Mouse (Mus musculus) brain, adult 2 months (tissue): ENCODE data around the gene Nipal4.
A peak's percentile ranks its signal among the peaks of the same experiment; 100 is the strongest.
"Not testable (repeated sequence)": the region's sequence is repeated elsewhere in the genome, so short reads cannot be mapped to it uniquely, and the experiment has no call there.

Source experiments
- DNase-seq: peaks from one replicate; pipeline ENCODE4 v3.0.0; 2011; ENCODE audit warnings: low read depth, low spot score

Gene Nipal4

DNA sequence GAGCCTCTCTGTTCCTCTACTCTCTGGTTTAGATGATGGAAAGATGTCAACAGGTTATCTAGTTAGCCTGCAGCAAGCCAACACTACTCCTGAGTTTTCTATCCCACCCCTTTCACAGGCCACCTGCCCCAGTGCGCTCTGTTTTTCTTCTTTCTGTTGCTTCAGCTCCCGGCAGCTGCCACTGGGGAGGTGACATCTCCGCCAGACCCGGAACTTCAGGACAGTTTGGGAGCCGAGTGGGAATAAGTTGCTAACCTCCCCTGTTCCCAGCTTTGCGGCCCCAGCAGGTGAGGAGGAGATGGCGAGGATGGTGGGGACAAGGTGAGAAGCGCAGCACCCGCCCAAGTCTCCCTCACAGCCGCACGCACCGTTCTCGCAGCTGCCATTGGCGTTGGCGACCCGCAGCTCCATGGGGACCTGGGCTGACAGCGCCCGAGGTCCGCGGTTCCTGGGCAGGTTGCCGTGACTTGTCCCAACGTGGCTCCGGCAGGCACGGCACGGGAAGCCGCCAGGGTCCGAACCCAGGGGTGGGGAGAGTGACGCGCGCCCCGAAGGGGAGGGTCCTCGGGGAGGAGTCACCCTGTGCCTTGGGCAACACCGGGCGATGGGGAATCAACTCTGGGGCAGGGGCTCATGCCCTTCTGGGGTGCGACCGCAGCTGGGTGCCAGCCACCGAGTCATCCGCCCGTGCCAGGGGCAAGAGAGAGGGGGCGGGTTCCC is at the start of gene Nipal4:
TSS of gene Nipal4 (minus strand) at position 643 of the 720 bp plus-strand sequence.
- peak; percentile 52 for DNase-seq

DNA sequence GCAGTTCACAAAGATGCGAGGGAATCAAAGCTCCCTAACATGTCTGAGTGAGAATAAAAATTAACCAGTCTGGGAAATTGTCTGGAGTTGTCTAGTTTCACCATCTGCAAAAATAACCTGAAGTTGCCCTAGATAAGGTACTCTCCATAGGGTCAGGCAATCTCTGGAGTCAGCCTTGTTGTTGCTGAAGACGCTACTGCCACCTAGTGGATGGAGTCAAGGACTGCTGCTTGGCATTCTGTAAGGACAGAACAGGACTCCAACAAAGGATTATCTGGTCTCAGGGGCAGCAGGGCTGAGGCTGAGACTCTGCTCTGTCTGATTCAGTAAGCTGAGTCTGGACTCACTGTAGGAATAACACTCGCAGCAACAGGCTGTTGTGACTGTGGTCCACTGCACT is 49.0 kb upstream of the Nipal4 start:
- peak; percentile 97 for DNase-seq

DNA sequence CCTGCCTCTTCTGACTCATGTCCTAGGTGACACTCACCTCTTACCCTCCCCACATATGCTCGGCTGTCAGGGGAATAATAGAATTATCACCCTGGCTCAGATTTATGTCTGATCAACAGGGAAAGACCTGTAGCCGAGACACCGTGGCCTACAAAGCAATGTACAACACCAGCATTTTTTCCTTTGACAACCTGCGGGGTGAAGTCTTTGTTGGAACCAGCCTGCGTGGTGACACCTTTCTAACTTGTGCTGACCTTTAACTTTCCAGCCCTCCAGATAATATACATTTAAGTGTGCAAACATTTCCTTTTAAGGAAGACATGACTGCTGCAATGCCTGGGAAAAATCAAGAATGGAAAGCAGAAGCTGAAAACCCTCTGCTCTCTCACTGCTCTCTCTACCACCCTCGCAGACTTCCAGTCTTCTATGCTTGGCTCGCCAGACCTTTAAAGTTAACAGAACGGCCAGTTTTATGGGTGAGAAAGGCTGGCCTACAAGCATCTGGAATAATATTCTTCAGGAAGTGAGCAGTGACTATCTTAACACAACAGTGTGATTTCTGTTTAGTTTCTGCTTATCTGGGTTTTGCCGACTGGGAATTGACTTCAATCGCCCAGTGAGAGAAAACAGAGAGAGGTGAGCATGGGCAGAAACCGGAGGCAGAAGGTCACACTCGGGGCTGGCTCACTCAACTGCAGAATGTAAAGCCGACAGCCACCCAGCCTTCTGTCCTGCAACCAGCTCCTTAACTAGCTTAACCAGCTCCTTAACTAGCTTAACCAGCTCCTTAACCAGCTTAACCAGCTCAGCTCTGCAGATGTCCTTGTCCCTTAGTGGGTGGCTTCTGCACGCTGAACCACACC is 48.3 kb upstream of the Nipal4 start:
- no peak for DNase-seq

DNA sequence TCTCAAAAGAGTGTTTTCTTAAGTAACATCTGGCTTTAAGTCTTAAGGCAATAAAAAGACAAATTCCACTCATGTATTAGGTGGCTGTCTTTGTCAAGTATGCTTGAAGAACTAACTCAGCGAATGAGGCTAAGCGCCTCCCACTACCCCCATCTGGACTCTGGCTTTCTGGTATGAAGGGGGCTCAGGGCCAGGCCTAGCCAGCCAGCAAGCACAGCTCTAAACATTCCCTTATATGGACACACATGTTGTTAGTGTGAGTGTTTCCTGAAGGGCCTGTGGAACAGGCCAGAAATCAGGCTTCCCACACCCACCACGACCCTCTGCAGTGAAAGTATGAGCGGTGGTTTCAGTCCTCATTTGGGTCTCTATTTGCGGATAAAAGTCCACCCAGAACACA is 47.5 kb upstream of the Nipal4 start:
- no peak for DNase-seq

DNA sequence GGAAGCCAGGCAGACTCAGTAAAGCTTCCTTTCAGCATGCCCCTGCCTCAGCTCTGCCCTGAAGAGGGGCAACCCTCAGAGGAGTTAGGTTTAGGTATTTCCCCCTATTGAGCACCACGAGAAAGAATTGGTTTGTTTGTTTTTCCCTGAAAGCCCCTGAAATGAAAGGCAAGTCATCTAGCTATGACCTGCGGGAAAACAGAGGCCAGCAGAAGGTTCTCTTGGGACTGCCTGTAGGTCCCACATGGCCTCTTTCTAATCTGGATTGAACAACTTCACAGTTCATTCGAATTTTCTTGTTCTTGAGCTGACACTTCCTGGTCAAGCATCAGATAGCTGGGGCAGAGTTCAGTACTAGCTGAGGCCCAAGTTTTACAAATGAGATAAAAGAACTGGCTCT is 45.5 kb upstream of the Nipal4 start:
- DNase-seq, result no peak

DNA sequence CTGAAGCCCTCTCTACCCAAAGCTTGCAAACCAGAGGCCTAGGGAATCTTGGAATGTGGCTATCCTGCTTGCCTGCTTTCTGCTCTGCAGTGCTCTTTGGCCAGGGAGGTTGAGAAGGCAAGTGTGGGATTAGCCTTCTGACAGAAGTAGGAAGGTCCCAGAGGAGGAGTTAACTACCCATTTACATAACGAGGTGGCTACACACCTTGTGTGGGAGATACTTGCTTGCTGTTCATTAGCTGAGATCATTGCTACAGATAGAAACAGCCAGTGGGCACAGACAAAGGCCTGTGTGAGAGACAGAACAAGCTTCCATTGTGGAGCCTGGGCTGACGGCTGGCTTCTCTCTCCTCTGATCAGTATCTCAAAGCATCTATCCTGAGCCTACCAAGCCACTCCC is 43.6 kb upstream of the Nipal4 start:
- peak; percentile 71 for DNase-seq

DNA sequence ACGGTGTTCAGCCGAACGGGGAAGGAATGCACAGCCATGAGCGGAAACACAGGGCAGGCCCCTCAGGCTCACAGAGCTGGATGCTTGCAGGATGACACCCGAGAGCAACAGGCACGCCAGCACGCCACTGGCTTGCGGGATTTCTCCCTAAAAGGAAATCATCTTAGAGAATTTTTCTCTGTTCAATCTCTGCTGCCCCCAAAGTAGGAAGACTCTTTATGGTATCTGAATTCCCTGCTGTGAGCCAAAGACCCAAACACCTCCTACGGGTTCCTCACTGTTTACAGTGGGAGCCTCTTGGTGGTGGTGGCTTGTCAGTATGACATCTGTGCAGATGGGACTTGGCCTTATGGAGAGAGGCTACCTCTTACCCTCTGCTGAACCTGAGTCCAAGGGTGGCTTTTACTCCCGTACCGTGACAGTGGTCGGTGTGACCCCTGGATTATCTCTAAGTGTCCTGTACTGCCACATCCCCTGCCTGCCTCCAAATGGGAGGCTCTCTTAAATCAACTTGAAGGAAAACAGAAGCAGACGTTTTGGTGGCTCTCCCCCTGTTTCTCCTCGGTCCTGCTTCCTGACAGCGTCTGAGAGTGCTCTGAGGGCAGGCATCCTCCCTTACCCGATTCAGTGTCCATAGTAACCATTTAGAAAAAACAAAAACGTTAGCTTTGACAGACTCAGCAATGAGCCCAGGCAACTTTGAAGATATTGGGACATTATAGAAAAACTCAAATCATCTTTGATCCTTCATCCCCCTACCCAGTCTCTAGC is 39.5 kb upstream of the Nipal4 start:
- DNase-seq, result peak; percentile 66

DNA sequence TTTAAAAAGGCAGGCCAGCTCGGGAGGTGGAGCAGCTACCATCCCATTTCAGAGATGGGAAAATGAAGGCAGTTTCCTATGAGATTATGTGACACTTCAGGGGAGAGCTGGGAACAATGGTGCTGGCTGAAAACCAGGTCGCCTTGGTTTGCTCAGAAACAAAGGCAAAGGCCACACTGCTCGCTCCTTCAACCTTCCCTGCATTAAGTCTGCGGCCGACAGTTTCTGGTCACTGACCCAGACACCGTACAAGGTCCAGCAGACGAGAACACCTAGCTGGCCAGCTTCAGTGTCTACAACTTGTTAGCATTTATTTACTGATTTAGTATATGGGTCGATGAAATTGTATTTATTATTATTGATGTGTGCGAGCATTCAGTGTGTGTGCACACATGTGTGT is 38.5 kb upstream of the Nipal4 start:
- no peak for DNase-seq

DNA sequence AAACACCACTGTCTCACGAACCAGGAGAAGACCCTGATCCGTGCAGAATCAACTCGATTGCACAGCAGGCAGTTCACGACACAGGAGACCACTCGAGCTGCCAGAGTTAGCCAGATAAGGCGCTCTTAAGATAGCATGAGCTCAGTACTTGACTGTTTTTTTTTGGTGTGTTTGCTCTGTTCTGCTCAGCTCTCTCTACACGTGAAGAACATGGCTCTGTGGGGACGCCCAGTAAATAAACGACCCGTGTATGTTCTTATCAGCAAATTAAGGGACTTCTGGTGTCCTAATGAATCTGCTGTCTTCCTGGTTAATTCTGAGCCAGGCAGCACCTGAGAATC is 36.2 kb upstream of the Nipal4 start:
- DNase-seq, result no peak

DNA sequence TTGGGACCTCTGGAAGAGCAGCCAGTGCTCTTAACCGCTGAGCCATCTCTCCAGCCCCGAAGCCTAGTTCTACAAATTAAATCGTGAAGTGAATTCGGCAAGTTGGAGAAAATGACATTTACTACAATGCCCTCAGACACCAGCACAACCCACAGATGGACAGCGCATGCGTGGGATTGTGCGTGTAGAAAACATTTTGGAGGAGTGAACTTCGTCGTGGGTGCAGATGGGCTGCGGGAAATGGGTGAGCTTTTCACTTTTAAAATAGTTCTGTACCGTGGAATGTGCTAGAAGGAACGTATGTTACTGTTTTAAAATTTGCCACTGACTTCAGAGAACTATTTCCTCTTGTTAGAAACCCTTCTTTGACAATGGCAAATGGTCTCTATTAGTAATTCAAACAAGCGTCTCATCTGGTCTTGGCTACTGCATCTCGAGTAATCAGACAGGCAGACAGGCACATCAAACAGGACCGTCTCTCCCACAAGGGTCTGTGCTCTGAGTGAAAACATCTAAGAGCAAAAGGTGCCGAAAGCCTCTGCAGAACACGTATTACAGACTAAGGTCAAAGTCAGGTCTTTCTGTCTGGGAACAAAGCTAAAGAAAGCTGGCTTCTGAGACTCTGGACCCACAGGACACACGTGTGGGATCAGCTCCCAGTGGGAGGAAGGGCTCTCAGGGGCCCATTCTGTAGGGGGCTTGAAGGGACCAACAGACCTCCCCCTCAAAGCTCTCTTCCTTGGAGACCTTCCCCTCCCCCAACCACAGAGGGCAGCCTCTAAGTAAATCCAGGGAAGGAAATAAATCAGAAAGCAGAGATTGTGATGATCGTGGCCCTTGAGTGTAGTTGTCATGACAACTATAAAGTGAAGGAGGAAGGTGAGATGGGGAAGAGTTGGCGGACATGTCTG is 35.6 kb upstream of the Nipal4 start:
- peak; percentile 86 for DNase-seq

DNA sequence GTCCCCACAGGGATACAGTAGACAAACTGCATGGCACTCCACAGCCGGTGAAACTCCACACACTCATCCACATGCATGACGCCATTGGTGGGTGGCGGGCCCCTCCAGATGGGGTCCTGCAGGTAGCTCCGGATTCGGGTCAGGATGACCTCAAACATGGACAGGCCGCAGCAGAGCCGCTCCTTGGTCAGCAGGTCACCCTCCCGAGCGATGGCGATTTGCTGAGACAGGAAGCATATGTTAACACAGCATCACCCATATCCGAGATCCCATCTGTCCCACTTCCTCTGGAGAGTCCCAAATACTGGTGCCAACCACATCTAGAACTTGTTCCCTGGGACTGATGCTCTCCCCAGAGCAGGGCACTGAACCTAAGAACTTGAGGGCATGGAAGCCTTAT is 34.4 kb upstream of the Nipal4 start:
- peak; percentile 74 for DNase-seq

DNA sequence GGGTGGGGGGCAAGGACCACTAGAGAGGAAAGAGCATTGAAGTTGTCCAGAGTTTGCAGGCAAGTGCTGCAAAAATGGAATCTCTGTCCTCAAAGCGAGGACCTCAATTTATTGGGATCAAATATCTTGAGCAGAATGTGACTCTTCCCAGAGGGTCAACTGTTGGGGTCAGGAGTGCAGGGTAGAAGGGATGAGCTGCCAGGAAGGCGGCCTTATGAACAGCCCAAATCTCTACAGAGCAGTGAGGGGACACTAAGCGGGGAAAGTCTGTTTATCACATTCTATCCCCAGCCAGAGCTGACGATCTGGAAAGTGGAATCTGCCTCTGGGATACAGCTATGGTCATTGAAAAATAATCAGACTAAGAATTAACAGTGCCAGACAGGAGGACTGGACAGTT is 27.9 kb upstream of the Nipal4 start:
- no peak for DNase-seq

DNA sequence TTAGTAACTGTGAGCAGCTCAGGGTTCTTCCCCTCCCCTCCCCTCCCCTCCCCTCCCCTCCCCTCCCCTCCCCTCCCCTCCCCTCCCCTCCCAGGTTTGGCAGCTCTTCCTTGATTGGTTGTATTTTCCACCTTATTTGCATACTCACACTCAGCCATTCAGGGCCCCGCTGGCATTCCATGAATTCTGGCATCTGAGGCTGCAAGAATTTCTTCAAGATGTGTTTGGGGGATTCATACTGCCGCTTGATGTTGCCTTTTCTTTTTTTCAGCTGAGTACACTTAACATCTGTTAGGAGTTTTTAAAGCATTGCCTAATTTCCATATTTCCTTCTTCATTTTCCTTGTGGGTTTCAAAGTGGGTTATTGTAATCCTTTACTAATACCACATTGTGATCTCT is 22.0 kb upstream of the Nipal4 start:
- peak; percentile 51 for DNase-seq

DNA sequence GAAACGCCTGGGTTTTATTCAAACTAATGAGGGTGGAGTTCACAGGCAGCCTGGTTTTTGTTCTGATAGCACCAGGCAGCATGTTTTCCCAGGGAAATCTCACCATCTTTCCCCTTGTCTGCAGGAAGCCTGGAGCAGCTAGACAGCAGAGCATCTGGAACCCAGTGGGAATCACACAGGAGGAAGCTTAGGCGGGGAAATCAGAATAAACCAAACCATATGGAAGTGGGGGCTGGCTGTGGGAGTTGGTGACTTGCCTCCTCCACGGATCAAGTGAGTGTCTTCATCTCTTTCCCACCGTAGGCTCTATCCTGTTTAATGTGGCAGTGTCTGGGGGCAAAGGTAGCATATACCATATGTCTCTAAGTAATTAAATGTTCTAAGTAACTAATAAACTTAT is 19.2 kb upstream of the Nipal4 start:
- DNase-seq, result peak; percentile 85

DNA sequence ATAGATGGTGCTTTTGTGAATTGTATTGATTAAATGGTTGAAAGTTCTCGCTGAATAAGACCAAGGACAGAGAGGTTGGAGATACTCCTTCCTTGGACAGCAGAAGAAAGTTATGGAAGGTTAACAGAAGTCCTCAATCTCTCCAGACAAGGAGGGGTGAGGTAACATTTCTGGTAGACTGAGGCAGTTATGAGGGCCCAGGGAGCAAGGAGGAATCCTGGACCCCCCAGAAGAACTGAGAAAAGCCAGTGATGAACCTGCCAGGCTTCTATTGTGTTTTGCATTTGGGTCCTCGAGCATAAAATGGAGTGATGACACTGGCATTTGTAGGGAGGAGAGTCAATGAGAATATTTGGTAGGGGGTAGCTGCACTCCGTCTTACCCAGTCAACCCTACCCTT is 18.6 kb upstream of the Nipal4 start:
- DNase-seq, result no peak

DNA sequence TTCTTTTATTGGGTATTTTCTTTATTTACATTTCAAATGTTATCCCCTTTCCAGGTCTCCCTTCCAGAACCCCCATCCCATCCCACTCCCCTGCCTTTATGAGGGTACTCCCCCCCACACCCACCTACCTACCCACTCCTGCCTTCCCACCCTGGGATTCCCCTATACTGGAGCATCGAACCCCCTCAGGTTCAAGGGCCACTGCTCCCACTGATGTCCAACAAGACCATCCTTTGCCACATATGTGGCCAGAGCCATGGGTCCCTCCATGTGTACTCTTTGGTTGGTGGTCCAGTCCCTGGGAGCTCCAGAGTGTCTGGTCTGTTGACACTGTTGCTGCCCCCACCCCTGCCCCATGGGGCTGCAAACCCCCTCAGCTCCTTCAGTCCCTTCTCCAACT is 15.7 kb upstream of the Nipal4 start:
- not testable (repeated sequence) for DNase-seq

DNA sequence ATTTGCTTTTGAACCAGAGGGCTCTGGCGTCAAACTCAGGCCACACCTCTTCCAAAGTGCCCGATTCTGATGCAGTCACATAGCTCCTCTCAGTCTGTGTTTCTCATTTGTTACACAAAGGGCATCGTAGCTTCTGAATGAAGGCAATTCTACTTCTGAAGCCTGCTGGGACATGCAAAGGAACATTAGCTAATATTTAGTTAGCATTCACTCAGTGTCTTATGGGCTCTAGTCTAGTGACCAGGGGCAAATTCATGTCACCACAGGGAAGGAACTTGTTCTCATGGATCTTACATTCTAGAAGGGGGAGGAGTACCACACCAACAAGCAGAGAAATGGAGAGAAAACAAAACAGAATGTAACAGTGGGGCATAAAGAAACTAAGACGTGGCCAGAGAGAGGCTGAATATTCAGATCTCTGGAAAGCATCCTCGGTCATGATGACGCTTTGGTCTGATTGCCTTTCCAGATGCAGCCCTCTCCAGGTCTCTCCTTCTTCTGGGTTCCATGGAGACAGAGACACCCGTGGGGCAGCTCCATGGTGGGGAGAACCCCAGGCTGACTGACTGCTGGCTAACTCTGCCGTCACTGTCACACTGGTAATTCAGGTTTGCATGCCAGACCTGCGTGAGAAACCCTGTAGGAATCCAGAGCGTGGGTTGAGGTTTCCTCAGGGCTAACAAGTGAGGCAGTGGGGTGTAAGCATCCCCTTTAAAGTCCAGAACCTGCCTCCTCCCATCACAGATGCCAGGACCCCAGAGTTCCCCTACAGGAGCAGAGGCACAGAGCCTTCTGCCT is 11.1 kb upstream of the Nipal4 start:
- no peak for DNase-seq

DNA sequence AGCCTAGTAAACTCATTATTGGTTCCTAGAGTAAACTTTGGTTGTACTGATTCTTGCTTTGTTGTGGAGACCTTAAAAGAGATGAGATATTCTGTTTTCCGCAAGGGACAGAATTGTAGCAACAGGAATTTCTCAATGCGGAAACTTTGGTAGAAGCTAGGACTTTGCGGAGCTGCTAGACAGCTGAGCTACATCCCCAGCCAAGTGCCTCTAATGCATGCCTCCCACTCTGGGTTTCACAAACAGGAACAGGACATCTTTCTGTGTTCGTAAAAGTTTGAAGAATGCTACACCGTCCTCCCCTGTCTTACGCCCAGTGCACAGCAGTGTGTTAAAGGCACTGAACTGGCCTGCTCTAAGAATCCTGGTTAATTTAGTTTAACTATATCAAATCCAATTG is 9.8 kb upstream of the Nipal4 start:
- DNase-seq, result peak; percentile 31

DNA sequence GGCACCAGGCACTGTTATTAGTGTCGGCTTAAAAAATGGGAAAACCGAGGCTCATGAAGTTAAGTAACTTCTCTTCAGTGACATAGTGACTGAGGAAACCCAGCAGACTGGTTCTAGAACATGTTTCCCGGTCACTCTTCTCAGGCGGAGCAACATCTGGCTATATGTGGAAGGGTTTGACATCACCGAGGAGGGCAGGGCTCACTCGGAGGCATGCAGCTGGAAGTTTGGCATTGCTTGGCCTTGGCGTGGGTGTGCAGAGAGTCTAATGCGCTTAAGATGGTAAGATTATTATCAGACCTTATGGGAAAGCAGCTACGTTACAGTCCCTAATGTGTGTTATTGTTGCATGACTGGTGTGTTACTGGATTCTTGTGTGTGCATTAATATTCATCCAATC is 5.8 kb upstream of the Nipal4 start:
- DNase-seq, result no peak

DNA sequence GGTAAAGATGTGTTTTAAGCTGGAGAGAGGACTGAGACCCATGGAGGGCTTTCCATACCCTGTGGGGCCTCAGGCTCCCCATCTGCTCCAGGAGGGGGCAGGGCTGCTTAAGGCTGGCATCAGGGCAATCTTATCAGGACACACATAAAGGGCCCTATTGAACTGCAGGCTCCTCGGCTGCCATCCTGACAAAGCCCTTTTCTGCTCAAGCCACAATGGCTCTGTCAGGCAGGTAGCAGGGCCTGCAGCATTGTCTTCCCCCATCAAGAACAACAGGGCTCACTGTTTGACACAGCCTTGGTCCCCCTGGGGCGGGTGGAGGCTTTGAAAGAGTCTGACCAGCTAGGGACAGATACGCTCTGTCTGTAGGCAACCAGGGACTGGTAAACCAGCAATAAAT is 3.6 kb upstream of the Nipal4 start:
- DNase-seq, result peak; percentile 90

DNA sequence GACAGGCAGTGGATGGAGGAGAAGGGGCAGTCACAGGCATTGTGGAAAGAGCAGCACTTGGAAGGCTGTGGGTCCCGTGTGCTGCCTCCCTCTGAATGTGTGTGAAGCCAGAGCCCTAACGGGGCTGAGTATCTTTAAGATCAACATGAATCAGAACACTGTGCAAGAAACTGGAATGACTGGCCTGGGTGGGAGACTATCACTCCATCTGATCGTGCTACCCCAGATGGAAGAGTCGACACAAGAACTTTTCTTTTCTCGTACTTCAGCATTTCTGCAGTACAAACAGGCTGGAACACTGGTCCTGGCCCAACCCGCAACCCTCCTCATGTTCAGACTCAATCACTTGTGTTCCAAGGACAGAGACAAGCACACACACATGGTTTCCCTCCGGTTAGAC is 2.2 kb upstream of the Nipal4 start:
- no peak for DNase-seq
